Mouse (Mus musculus): ENCODE results near the gene Pigyl.

Pigyl gene

DNA sequence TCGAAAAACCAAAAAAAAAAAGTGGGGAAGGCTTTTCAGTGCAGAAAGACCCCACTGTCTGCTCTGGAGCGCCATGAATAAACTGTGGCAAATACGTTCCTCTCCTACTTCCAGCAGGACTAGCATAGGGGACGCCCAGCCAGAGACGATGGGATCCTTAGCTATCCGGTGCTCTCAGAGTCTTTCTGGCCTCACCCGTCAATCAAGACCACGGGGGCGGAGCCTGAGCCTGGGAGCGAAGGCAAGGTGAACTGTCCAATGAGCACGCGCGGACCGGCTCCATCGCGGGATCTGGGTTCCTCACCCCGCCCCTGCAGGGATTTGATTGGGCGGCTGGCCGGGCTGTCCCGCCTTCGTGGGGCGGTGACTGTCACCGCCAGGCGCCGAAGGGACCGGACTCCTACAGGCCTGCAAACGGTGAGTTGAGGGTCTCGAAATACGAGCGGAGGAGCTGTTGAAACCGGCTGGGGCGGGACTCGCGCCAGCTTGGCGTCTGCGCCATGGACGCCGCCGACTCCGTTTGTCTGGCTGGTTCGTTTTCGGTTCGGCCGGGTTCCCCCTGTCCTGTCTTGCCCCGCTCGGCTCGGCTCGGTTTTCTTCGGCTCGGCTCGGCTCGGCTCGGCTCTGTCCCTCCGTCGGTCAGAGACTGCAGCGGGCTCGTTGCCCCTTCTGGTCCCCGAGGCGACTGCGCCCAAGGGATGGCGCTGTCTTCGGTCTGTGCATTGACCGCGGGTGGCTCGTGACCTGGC lies at the start of gene Pigyl:
TSS of gene Pigyl (plus strand) at position 350 of the 749 bp plus-strand sequence.
- DNase-seq: peak; percentile 99

DNA sequence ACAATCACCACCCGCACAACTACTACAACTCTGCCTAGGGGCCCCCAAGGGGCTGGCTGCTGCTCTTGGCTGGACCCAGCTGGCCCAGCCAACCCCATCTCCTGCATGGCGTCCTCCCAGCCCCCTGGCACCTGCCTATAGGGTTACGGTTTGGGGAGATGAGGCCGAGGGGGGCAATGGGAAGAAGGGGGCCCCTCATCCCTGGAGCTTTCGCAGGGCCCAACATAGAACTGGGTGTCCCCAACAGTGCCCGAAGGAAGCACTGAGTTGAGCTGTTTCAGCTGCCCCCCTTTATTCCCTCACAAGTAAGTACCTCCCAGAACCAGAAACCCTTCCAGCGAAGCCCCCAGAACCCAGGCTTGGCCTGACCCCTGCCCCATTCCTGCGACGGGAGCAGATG lies 48.5 kb upstream of the Pigyl start:
- DNase-seq: no peak

DNA sequence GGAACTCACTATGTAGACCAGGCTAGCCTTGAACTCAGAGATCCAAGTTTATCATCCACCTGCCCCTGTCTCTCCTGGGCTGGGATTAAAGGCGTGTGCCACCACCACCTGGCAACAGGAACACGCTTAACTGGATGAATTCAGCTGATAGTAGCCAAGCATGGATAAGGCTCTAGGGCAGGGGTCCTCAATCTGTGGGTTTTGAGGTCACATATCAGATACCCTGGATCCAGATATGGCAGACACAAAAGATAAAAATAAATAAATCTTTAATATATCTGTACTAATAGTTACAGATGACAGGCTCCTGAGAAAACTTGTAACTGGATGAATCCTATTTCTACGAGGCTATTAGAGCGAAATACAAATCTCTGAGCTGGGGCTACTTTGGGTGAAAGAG lies 41.0 kb upstream of the Pigyl start:
- no peak for DNase-seq

DNA sequence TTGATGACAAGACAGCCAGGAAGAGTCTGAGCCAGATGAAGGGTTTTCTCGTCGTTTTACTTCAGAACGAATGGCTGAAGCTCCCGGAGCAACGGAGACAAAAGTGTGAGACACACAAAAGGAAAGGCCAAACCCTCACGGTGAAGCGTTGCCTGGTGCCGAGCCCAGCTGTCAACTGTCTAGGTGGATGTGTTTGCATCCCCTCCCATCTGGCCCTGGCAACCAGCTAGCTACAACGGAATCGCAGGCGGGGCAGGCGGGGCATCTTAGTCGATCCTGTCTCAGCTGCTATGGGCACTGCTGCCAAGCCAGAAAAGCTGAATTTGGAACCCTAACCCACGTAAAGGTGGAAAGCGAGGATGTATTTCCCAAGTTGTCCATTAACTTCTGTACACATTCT lies 40.6 kb upstream of the Pigyl start:
- no peak for DNase-seq

DNA sequence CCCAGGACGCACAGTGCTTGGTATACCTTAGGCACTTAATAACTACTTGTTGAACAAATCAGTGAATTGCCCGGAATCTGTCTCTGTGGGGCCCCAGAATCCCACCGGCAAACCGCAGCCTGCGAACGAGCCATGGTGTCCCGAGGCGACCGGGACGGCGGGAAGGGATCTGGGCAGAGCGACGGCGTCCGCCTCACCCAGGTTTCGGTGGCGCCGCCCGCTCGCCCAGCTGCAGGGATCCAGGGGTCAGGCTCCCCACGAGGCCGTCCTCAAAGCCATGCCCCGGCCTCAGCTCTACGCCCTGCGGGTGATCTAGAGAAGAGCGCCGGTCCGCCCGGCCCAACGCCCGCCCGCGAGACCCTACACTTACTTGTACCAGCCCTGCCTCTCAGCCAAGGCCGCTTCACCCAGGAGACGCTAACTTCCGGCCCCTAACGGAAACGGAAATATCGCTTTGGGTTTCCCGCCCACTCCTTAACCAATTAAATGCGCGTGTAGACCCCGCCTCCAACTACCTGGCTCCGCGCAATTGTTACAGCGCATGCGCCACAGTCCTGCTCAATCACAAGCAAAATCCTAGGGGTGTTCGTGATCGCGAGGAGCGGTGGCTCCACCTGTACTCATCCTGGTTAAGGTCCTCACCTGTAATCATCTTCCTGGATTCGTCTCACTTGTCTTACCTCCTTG lies 39.8 kb upstream of the Pigyl start, which contains the start of gene Elof1:
TSS of gene Elof1 (minus strand) at position 433 of the 687 bp plus-strand sequence.
- DNase-seq: peak; percentile 91

DNA sequence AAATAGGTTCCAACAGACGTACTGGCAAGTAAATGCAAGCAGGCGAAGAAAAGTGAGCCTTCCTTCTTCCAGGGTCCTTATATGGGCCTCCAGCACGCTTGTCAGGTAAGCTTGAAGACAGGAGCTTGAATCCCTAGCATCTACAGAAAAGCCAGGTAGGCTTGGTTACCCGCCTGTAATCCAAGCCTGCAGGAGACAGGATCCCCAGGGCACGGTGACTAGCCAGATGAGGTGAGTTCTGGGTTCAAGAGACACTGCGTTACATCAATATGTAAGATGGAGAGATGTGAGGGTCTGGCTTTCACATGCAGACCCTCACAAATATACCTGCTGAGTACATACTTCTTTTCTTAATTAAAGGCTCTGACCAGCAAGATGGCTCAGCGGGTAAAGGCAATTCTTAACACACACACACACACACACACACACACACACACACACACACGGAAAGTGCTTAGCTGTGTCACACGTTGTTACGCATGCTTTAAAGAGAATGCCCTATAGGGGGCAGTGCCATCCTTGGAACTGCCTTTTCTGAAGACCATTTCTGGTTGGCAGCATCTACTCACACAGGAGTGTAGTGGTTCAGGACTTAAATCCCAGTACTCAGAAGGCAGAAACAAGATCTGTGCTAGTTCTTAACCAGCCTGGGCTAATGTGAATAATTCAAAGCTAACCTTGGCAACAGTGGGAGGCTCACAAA lies 38.7 kb upstream of the Pigyl start:
- DNase-seq: peak; percentile 55

DNA sequence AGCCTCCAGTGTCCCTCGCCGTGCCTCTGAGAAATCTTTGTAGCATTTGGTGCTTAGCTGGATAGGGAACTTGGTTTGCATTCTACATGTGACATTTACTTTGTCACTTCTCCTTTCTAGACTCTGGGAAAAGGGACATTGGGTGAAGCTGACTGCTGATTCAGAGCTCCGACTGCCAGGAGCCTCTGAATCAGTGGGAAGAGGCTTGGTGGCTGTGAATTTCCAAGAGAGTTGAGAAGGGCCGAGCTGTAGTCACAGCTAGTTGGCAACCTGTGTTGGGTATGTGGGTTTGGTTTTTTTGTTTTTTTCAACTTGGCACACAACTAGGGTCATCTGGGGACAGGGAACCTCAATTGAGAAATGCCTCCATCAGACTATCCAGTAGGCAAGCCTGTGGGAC lies 37.1 kb upstream of the Pigyl start:
- DNase-seq: no peak

DNA sequence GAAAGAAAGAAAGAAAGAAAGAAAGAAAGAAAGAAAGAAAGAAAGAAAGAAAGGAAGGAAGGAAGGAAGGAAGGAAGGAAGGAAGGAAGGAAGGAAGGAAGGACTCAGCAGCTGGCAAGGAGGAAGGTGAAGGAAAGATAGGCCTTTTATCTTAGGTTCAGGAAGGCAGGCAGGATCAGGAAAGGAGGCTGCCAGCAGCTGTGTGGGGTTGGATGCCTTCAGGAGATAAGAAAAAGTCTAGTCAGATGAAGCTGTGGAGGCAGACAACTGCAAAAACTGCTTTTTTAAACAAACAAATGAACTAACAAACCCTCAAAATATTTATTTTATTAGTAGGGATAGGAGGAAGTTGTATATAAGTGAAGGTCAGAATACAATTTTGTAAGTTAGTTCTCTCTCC lies 35.1 kb upstream of the Pigyl start:
- no peak for DNase-seq

DNA sequence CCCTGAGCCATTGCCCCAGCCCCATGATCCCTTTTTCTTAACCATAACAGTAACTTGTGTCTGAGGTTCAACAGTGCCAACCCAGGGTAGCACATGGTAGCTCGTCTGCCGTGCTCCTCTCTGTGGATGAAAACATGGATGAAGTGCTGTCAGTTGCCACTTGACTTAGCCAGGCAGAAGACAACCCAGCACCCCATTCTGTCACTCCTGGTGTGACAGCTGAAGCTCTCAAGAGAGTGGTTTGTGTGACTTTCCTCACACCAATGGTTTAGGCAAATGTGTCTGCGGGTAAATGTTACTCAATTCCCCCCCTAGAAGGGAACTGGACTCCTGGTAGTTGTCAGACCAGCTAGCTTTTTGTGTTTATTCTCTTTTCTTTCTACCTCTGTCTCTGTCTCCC lies 34.6 kb upstream of the Pigyl start:
- DNase-seq: no peak

DNA sequence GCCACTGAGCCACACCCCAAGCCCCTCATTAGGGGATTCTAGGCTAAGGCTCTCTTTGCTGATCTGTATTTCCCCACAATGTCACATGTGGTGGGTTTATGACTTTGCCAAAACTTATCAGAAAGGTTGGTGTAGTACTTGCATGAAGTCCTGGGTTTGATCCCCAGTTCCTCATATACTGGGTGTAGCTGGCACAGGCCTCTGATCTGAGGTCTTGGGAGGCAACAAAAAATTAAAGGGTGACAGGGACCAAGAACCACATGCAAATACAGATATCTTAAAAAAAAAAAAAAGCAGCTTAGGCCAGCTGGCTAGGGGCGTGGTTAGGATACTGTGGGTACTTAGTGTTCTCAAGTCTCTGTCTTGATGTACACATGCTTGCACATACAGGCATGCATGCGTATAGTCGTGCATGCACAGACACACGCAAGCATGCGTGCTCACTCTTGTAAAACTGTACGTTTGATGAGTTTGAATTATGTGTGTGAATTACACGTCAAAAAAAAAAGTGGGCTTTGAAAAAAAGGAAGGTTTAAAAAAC lies 33.5 kb upstream of the Pigyl start:
- no peak for DNase-seq

DNA sequence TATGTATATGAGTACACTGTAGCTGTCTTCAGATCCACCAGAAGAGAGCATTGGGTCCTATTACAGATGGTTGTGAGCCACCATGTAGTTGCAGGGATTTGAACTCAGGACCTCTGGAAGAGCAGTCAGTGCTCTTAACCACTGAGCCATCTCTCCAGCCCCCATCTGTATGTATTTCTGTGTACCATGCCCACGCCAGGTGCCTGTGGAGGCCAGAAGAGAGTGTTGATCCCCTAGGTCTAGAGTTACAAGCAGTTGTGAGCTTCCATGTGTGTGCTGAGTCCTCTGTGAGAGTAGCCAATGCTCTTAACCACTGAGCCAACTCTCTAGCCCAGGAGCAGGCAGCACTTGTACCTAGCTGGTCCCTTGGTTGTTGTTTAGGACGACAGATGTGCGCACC lies 32.5 kb upstream of the Pigyl start:
- DNase-seq: no peak

DNA sequence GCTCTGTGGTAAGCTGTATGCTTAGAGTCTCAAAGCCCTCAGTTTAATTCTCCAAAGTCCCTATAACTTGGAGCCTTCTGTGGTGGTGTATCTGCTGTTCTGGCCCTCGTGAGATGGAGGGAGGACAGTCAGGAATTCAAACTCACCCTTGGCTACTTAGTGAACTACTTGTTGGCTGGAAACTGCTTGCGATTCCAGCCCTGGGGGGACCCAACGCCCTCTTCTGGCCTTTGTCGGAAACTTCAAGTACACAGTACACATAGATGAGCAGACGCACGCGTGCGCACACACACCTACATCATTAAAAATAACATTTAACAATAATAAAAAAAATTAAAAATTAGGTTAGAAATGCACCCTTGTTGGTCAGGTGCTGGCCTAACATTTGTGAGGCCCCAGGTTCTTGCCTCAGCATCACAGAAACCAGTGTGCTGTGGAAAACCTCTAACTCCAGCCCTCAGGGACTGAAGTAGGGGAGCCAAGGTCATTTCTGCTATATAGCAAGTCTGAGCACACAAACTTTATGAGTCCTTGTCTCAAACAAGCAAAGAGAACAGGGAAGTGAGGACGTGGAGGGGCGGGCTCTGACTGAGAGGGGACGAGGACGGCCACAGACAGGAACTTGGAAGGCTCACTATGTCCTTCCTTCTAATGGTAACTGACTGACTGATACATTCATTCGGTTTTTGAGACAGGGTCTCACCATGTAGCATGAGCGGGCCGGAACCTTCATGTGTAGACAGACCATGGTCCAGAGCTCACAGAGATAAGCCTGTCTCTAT lies 31.2 kb upstream of the Pigyl start:
- DNase-seq: no peak

DNA sequence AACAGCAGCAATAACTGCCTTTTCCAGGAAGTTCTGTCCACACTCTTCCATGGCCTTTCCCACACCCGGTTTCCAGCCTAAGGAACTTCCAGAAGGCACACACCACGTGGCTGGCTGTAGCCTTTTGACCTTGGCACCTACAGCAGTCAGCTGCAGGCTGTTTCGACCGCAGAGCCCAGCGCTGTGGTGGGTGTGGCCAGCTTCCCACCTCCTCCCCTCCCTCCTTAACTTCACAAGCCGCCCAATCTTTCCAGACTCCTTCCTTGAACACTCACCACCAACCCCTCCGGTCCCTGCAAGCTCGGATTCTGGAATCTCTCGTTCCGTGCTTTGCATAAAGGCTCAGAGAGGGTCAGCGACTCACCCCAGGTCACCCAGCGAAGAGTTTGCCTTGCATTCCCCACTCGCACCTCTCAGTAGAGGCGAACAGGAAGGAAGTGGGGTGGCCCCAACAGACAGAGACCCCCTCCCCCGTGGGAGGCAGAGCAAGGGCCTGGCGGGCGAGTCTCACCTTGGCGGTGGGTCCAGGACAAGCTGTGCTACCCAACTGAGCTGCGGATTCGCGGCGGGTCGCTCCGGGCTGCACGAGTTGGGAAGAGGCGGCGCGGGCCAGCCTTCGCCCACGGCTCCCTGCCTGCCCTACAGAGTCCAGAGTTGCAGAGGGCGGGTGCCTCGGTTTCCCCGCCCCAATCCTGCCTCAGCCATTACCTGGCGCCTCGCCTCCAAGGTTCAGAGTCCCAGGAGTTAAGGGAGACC lies 25.2 kb upstream of the Pigyl start:
- DNase-seq: no peak

DNA sequence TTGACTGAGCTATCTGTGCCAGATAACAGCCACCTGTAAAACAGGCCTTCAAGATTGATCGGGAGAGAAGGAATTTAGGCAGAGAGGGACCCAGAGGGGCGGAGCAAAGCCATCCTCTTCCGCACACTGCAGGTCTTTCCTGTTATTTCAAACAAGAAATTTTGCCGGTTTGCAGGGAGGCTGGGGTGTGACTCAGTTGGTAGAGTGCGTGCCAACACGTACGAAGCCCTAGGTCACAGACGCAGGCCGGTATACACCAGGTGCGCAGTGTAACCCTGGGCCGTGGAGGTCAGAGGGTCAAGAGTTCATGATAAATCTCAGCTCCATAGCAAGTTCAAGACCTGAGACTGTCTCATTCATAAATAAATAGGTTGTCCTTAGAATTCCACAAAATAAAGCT lies 24.4 kb upstream of the Pigyl start:
- no peak for DNase-seq

DNA sequence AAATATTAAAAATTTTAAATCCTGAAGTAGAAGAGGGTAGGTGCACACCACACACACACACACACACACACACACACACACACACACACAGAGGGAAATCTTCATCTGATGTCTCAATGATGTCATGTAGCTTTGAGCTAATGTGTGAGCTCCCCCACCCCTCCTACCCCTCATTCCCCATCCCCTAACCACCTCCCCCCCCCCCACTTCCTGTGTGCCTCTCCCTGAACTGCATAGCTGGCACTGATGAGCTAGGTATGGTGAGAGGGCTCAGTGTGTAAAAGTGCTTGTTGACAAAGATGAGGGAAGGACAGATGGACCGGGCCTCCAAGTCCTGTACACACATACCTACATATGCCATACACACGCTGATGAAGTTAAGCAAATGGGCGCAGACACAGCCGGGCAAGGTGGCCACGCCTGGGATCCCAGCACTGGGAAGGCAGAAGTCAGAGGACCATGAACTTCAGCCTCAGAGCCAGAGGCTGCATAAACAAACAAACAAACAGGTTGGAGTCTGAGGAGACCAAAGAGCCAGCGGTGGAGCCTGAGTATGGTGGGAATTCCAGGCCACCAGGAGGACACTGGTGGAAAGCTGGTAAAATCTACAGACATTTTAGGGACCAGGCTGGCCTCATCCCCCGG lies 22.3 kb upstream of the Pigyl start:
- DNase-seq: no peak

DNA sequence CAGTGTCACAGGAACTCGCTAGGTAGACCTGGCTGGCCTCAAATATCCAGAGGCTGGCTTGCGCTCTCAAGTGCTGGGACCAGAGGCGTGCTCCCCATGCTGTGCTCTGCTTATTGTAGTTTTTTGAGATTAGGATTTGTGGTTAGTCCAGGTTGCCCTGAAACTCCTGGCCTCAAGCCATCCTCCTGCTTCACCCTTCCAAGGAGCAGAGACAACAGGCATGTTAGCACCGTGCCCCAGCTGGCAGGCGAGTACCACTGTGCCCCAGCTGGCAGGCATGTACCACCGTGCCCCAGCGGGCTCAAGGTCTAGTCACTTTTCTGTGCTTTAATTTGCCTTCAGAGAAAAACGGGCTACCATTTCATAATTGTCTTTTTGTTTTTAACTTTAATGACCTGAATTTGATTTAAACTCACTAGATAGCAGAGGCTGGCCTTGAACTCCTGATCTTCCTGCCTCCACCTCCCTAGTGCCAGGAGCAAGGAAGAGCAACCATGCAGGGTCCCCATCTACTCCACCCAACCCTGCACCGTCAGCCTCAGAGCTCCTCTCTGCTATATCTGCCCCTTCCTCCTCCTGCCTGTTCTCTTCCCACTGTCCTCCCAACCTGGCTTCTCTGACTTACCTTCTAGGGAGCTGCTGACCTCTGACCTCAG lies 21.5 kb upstream of the Pigyl start:
- no peak for DNase-seq

DNA sequence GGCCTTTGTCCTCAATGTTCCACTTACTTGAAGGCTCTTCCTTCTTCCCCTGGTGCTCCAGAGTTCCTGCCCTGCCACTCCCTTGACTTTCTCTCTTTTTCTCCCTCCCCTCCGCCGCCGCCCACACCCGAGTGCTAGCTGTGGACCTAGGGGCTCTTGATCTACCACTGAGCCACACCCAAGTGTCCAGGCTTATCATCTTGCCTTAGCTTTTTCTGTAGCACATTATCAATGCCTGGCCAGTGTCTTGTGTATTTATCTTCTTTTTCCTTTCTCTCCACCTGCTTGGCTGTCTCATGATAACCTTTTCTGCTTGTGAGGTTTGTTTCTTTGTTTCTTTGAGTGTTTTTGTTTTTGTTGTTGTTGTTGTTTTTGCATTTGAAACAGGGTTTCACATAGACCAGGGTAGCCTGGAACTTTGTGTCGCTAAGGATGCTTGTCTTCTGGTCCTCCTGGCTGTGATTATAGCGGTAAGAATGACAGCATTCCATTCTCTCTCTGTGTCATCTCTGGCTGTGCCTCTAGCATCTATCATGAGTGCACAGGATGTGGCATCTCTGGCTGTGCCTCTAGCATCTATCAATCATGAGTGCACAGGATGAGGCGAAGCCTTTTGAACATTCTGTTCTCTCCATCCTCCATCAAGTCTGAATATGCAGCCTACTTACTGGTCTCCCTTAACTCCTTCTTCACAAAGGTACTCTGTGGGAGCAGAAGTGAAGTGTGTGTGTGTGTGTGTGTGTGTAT lies 20.8 kb upstream of the Pigyl start, which contains the start of gene Acp5:
TSS of gene Acp5 (minus strand) at position 68 of the 747 bp plus-strand sequence.
- no peak for DNase-seq

DNA sequence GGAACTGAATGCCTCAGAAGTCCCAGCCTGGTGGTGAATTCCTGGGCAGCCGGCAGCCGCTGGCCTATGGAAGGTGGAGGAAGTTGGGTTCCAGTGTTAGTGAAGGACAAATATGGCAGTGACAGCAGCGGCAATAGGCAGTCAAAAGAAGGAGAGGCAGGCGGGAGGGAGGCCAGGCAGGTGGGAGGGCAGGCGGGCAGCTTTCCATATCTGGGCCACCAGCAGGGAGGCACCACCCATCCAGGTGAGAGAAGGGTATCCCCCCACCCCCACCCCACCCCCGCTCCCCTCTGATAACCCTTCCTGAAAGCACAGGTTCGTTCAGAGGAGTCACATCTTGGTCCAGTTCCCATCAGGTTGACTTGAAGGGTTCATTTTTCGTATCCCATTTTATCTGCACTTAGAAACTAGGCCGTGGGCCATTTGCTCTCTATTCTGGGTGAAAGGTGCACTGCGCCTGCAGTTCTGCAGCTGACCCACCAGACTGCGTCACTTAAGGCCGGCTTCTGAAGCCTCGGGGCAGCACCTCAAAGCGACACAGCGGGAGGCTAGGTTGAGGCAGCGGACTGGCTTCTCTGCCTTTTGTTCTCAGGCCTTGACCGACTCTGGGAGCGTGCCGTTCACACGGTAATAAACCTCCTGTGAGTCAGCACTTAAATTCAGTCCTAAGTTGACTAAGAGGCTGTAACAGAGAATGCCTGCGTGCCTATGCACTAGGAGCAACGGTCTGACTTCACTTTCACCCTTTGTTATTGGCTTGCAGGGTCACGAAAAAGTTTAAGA lies 19.7 kb upstream of the Pigyl start:
- no peak for DNase-seq

DNA sequence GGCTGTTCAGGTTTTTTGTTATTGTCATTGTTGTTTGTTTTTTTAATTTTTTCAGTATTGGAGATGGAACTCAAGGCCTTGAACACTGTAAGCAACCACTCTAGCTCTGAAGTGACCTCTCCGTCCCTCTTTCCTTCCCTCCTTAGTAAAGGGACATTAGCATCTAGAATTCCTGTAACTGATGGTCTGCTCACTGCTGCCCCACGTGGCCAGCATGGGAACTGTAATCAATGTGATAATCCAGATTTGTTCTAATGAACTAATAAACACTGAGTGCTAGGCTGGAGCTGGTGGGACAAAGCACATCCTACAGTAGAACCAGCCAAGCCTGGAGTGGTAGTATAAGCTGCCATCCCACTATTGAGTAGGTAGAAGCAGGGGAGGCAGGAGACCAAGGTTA lies 18.2 kb upstream of the Pigyl start:
- DNase-seq: no peak

Data from right cerebral cortex, postnatal 14 days (tissue).